Mouse (Mus musculus) midbrain, embryonic 16.5 days (tissue): Measurements from ENCODE around the gene Vmn1r235. TPM values are rescaled to one million over a fixed set of nuclear protein-coding genes. Genes with fewer than 3 reads are reported as not detected.

ENCODE experiments used
- microRNA-seq: library from miRNA; unstranded; fragments of <30 nt; microRNA quantifications from one replicate; pipeline ENCODE4, GENCODE M21; 2017
- polyA plus RNA-seq: library from polyadenylated mRNA; unstranded; fragments of >200 nt; fragmentation: Nextera tagmentation; extraction: Ambion mirVana; gene quantifications from 2 replicates; pipeline ENCODE4 v1.2.1, GENCODE M21; 2015

The Vmn1r235 gene
- polyA plus RNA-seq, 1 experiment from 2014 or later: not detected

Small RNA genes lying within 50 kb of the gene (microRNA-seq; reads per million reads assigned to microRNA genes)
- not detected for gene Gm26384

Other genes with a start within 250 kb of the Vmn1r235 start
- gene Zfp160, start 247.5 kb upstream of the Vmn1r235 start, polyA plus RNA-seq: 17.1 and 18.8 TPM in 2 replicates
- not detected in 2 replicates for gene Vmn1r234, start 30.3 kb upstream of the Vmn1r235 start, polyA plus RNA-seq
- not detected in 2 replicates for gene Vmn1r236, start 26.5 kb downstream of the Vmn1r235 start, polyA plus RNA-seq
- not detected in 2 replicates for gene Vmn1r237, start 55.5 kb downstream of the Vmn1r235 start, polyA plus RNA-seq
- 5.8 and 6.1 TPM in 2 replicates for gene Zfp677, start 127.3 kb downstream of the Vmn1r235 start, polyA plus RNA-seq
- gene Zfp54, start 166.8 kb downstream of the Vmn1r235 start, polyA plus RNA-seq: 6.3 and 7.8 TPM in 2 replicates
- gene Zfp51, start 194.0 kb downstream of the Vmn1r235 start, polyA plus RNA-seq: 12.4 and 15.2 TPM in 2 replicates
- 10.9 and 12.0 TPM in 2 replicates for gene Zfp53, start 232.6 kb downstream of the Vmn1r235 start, polyA plus RNA-seq